In genomic region chr8:94811654-94812053, GRCm38 (mm10) we compare ENCODE assay signal across 20 mouse cellular contexts. TPM values are rescaled to one million over a fixed set of nuclear protein-coding genes. Genes with fewer than 3 reads are reported as not detected.
DNase-seq lines count a peak whose midpoint lies in the region; ATAC-seq lines count a peak whose summit lies in the region.
"Had no signal": no experiment of that assay in that cellular context is flagged by ENCODE, and none has a peak within 500 bp of the region (broad histone marks: within the 10 kb centered on the region; RNA-seq: fewer than 3 reads in every experiment).

No protein-coding gene starts in this region.

- H3K36me3 ChIP-seq in midbrain, embryonic 11.5 days (ENCODE audit: control insufficient read depth, insufficient read depth, low read length) = no peaks in the 10 kb centered on the region
- H3K36me3 ChIP-seq in midbrain, embryonic 13.5 days = no peaks in the 10 kb centered on the region
- H3K36me3 ChIP-seq: heart, embryonic 10.5 days; limb, embryonic 13.5 days; midbrain, embryonic 12.5 days had no signal

- ATAC-seq in midbrain, embryonic 11.5 days (ENCODE audit: low FRiP score) = no peak
- ATAC-seq in midbrain, embryonic 13.5 days = no peak
- peak; percentile 63 for ATAC-seq in common myeloid progenitor, adult 5-6 weeks (replicated peaks; ENCODE audit: low read depth, poor library complexity, severe bottlenecking)
- ATAC-seq: Patski had no signal

- H3K4me1 ChIP-seq in midbrain, embryonic 11.5 days (ENCODE audit: control insufficient read depth, insufficient read depth, low read length) = peaks cover 2% of the 10 kb centered on the region
- H3K4me1 ChIP-seq in midbrain, embryonic 13.5 days (replicated peaks) = peaks cover 12% of the 10 kb centered on the region
- H3K4me1 ChIP-seq: limb, embryonic 13.5 days had no signal

- WGBS in midbrain, embryonic 11.5 days = 79% methylated on average over 6 of the region's 6 CpGs
- WGBS in midbrain, embryonic 13.5 days = 83% methylated on average over 6 of the region's 6 CpGs

- no peak overlapping the region for H3K4me3 ChIP-seq in midbrain, embryonic 11.5 days (ENCODE audit: low read depth, low read length)
- no peak overlapping the region for H3K4me3 ChIP-seq in midbrain, embryonic 13.5 days (replicated peaks)
- H3K4me3 ChIP-seq: erythroblast, embryonic 14.5 days; heart, embryonic 10.5 days; limb, embryonic 13.5 days; midbrain, embryonic 12.5 days had no signal

- DNase-seq in adrenal gland, adult (ENCODE audit: inconsistent age in 2 of 2, low spot score in 1 of 2) = peak; percentile 70 to 88
- no peak for DNase-seq in adrenal gland, postnatal 4 days (ENCODE audit: low spot score in 2 of 2)
- DNase-seq in midbrain, embryonic 11.5 days (ENCODE audit: low spot score, missing footprints) = peak; percentile 37
- DNase-seq in testis, postnatal 14 days (ENCODE audit: low spot score) = peak; percentile 49
- DNase-seq in kidney, adult 18-20 months = no peak
- DNase-seq in thymus, postnatal 25 days = no peak
- DNase-seq: cerebellum, postnatal 14 days; forebrain, postnatal 0 days; heart, postnatal 14 days; kidney, adult 9 months; lung, postnatal 14 days; thymus, adult 2 months had no signal

- H3K4me2 ChIP-seq in midbrain, embryonic 11.5 days = no peak overlapping the region
- H3K4me2 ChIP-seq in midbrain, embryonic 13.5 days (replicated peaks) = no peak overlapping the region
- H3K4me2 ChIP-seq: limb, embryonic 13.5 days had no signal

- no peaks in the 10 kb centered on the region for H3K27me3 ChIP-seq in midbrain, embryonic 11.5 days (ENCODE audit: control insufficient read depth, insufficient read depth, low read length)
- H3K27me3 ChIP-seq in midbrain, embryonic 13.5 days = no peaks in the 10 kb centered on the region
- H3K27me3 ChIP-seq: limb, embryonic 13.5 days; Patski had no signal

- H3K27ac ChIP-seq in midbrain, embryonic 11.5 days (ENCODE audit: low read depth, low read length) = no peak overlapping the region
- no peak overlapping the region for H3K27ac ChIP-seq in midbrain, embryonic 13.5 days
- H3K27ac ChIP-seq: heart, embryonic 10.5 days; limb, embryonic 13.5 days; midbrain, embryonic 12.5 days had no signal

- H3K9ac ChIP-seq in midbrain, embryonic 11.5 days (ENCODE audit: low read length) = no peak overlapping the region
- H3K9ac ChIP-seq in midbrain, embryonic 13.5 days (replicated peaks) = no peak overlapping the region
- H3K9ac ChIP-seq: limb, embryonic 13.5 days; midbrain, embryonic 12.5 days had no signal

- no peaks in the 10 kb centered on the region for H3K9me3 ChIP-seq in midbrain, embryonic 11.5 days (ENCODE audit: control insufficient read depth, low read length)
- H3K9me3 ChIP-seq in midbrain, embryonic 13.5 days = no peaks in the 10 kb centered on the region
- H3K9me3 ChIP-seq: heart, embryonic 10.5 days; limb, embryonic 13.5 days; midbrain, embryonic 12.5 days had no signal

RNA-seq across cellular contexts. Expression of gene Ccl17, which starts 1.4 kb away (rescaled TPM):
- under 1 TPM; 0.87 to 0.90 TPM for total RNA-seq in adrenal gland, postnatal 4 days (2021)
- polyA plus RNA-seq in midbrain, embryonic 11.5 days (2014; fragmentation: Nextera tagmentation; extraction: Ambion mirVana) = not detected in 2 replicates
- polyA plus RNA-seq in midbrain, embryonic 13.5 days (2015; fragmentation: Nextera tagmentation; extraction: Ambion mirVana) = 0.46 TPM in 1 of 2 replicates, not detected in the other
- 1.1 and 4.9 TPM in 2 replicates for total RNA-seq in common myeloid progenitor, adult 5-6 weeks (2017)
- total RNA-seq: forebrain, postnatal 0 days; heart, postnatal 14 days; hindbrain, postnatal 0 days had no signal
- polyA plus RNA-seq: erythroblast, embryonic 14.5 days; midbrain, embryonic 12.5 days had no signal

RNA-seq across cellular contexts. Expression of gene Coq9, which starts 26.5 kb away (rescaled TPM):
- total RNA-seq in adrenal gland, postnatal 4 days (2021) = 100 to 1,000 TPM; 128 to 144 TPM
- polyA plus RNA-seq in midbrain, embryonic 11.5 days (2014; fragmentation: Nextera tagmentation; extraction: Ambion mirVana) = 49.4 and 51.5 TPM in 2 replicates
- polyA plus RNA-seq in midbrain, embryonic 13.5 days (2015; fragmentation: Nextera tagmentation; extraction: Ambion mirVana) = 56.1 and 61.6 TPM in 2 replicates
- 16.8 and 30.8 TPM in 2 replicates for total RNA-seq in common myeloid progenitor, adult 5-6 weeks (2017)

RNA-seq across cellular contexts. Expression of gene Ciapin1, which starts 26.5 kb away (rescaled TPM):
- 10 to 100 TPM; 84.1 to 89.3 TPM for total RNA-seq in adrenal gland, postnatal 4 days (2021)
- 134 and 154 TPM in 2 replicates for polyA plus RNA-seq in midbrain, embryonic 11.5 days (2014; fragmentation: Nextera tagmentation; extraction: Ambion mirVana)
- 202 and 203 TPM in 2 replicates for polyA plus RNA-seq in midbrain, embryonic 13.5 days (2015; fragmentation: Nextera tagmentation; extraction: Ambion mirVana)
- 32.4 and 34.1 TPM in 2 replicates for total RNA-seq in common myeloid progenitor, adult 5-6 weeks (2017)

RNA-seq across cellular contexts. Expression of gene Cx3cl1, which starts 39.8 kb away (rescaled TPM):
- total RNA-seq in adrenal gland, postnatal 4 days (2021) = 10 to 100 TPM; 18.8 to 21.1 TPM
- 9.4 and 10.4 TPM in 2 replicates for polyA plus RNA-seq in midbrain, embryonic 11.5 days (2014; fragmentation: Nextera tagmentation; extraction: Ambion mirVana)
- 14.2 and 14.5 TPM in 2 replicates for polyA plus RNA-seq in midbrain, embryonic 13.5 days (2015; fragmentation: Nextera tagmentation; extraction: Ambion mirVana)
- total RNA-seq in common myeloid progenitor, adult 5-6 weeks (2017) = not detected in 2 replicates

RNA-seq across cellular contexts. Expression of gene Polr2c, which starts 45.6 kb away (rescaled TPM):
- total RNA-seq in adrenal gland, postnatal 4 days (2021) = 10 to 100 TPM; 61.4 to 65.6 TPM
- polyA plus RNA-seq in midbrain, embryonic 11.5 days (2014; fragmentation: Nextera tagmentation; extraction: Ambion mirVana) = 160 and 169 TPM in 2 replicates
- 133 and 140 TPM in 2 replicates for polyA plus RNA-seq in midbrain, embryonic 13.5 days (2015; fragmentation: Nextera tagmentation; extraction: Ambion mirVana)
- total RNA-seq in common myeloid progenitor, adult 5-6 weeks (2017) = 51.3 and 54.3 TPM in 2 replicates

Comparison
In these comparisons a context has a peak if more than half of its experiments do, and no peak if none do; other contexts are left out.
1. DNase-seq: peak in adrenal gland, adult (2 of 2), midbrain, embryonic 11.5 days (single experiment) and testis, postnatal 14 days (single experiment); none in adrenal gland, postnatal 4 days (0 of 2), kidney, adult 18-20 months (single experiment) and thymus, postnatal 25 days (single experiment).